Mouse (Mus musculus) activated CD4-positive, CD25-positive, alpha-beta regulatory T cell (primary cell): ENCODE results near the gene Obox3. TPM values are rescaled to one million over a fixed set of nuclear protein-coding genes. Genes with fewer than 3 reads are reported as not detected.

ENCODE experiments used
- polyA plus RNA-seq, 2 experiments: library from polyadenylated mRNA; unstranded; fragments of 100-300 nt; shearing (Covaris generic); gene quantifications; one replicate each; pipeline ENCODE4 v1.2.1; 2017

Obox3 gene
- under 1 TPM in 1 of 2 experiments, not detected in 1; 0.11 TPM for polyA plus RNA-seq

DNA sequence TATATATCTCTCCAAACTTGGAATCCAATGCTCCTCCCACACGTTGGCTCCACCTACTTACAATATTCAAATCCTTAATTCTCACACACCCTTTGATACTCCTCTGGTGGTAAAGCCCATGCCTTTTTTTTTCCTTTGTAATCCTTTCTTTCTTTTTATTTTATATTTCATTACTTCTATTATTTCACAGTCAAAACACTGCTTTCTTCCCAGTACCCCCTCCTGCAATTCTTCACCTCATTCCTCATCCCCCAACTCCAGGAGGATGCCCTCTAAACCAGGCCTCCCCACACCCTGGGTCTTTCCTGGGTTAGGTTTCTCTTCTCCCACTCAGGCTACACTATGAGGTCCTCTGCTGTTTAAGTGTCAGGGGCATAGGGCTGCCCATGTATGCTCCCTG lies at the start of gene Obox3:
Obox3 (minus strand) TSS at position 101 of the 400 bp plus-strand sequence.

Other genes with a start within 250 kb of the Obox3 start
- not detected for gene Obox5, start 110.2 kb upstream of the Obox3 start, polyA plus RNA-seq
- not detected for gene Obox6, start 199.8 kb upstream of the Obox3 start, polyA plus RNA-seq
- not detected for gene Crx, start 240.1 kb upstream of the Obox3 start, polyA plus RNA-seq
- gene Crxos, start 242.7 kb upstream of the Obox3 start, polyA plus RNA-seq: under 1 TPM in 1 of 2 experiments, not detected in 1; 0.44 TPM